Mouse (Mus musculus) intestine, embryonic 16.5 days (tissue): ENCODE results near the gene Ppox. TPM values are rescaled to one million over a fixed set of nuclear protein-coding genes. Genes with fewer than 3 reads are reported as not detected.

ENCODE experiments used
- ATAC-seq: fragments of 200-750 bp; cut with Nextera tagmentation; 2 replicates; pipeline ENCODE4 v1.8.0; 2017; ENCODE audit warnings: moderate TSS enrichment, moderate library complexity
- H3K27ac ChIP-seq: fragments of 300-500 bp; sonication (generic); 2 replicates; pipeline ENCODE4 v1.5.1; 2014; ENCODE audit warnings: mild to moderate bottlenecking, low read length
- H3K27me3 ChIP-seq: fragments of 300-500 bp; sonication (generic); replicated peaks from 2 replicates; pipeline ENCODE4 v1.6.1; 2014; ENCODE audit warnings: low read length, control low read depth, mixed read lengths; ENCODE audit not compliant: control insufficient read depth, insufficient read depth
- H3K36me3 ChIP-seq: fragments of 300-500 bp; sonication (generic); 2 replicates; pipeline ENCODE4 v1.6.1; 2014; ENCODE audit warnings: low read length, control low read depth; ENCODE audit not compliant: control insufficient read depth, insufficient read depth
- H3K4me1 ChIP-seq: fragments of 300-500 bp; sonication (generic); 2 replicates; pipeline ENCODE4 v1.6.1; 2014; ENCODE audit warnings: low read length, control low read depth, mixed read lengths; ENCODE audit not compliant: control insufficient read depth, insufficient read depth
- H3K4me2 ChIP-seq: fragments of 300-500 bp; sonication (generic); 2 replicates; pipeline ENCODE4 v1.6.1; 2014; ENCODE audit warnings: low read depth, low read length, control low read depth
- H3K4me3 ChIP-seq: fragments of 300-500 bp; sonication (generic); 2 replicates; pipeline ENCODE4 v1.5.1; 2014; ENCODE audit warnings: mild to moderate bottlenecking, low read length
- H3K9ac ChIP-seq: fragments of 300-500 bp; sonication (generic); 2 replicates; pipeline ENCODE4 v1.6.1; 2014; ENCODE audit warnings: low read depth, low read length
- H3K9me3 ChIP-seq: fragments of 300-500 bp; sonication (generic); 2 replicates; pipeline ENCODE4 v1.6.1; 2016; ENCODE audit warnings: low read length, control low read depth; ENCODE audit not compliant: control insufficient read depth
- WGBS: fragments of 180-500 bp; shearing (Covaris S2); extraction: QIAGEN DNeasy Blood & Tissue Kit; methylation state at CpG from one replicate; pipeline ENCODE4 v1.1.7; 2014; 5-methylcytosine and 5-hydroxymethylcytosine counted together
- polyA plus RNA-seq: library from polyadenylated mRNA; unstranded; fragments of >200 nt; fragmentation: Nextera tagmentation; extraction: Ambion mirVana; gene quantifications from 2 replicates; pipeline ENCODE4 v1.2.1, GENCODE M21; 2015

Ppox gene
- polyA plus RNA-seq, 1 experiment from 2014 or later, result 40.9 TPM

- H3K27me3 ChIP-seq, result no peaks in the 10 kb centered on the region
- no peak for ATAC-seq
- H3K9ac ChIP-seq, result no peak overlapping the region
- no peak overlapping the region for H3K4me2 ChIP-seq
- no peaks in the 10 kb centered on the region for H3K36me3 ChIP-seq
- no peaks in the 10 kb centered on the region for H3K9me3 ChIP-seq
- H3K4me1 ChIP-seq, result peaks cover 19% of the 10 kb centered on the region
- no peak overlapping the region for H3K4me3 ChIP-seq
- WGBS, result 59% methylated on average over 3 of the region's 3 CpGs
- H3K27ac ChIP-seq, result no peak overlapping the region
Observed at GRCm38 (mm10) chr1:171260316-171260715, 20.7 kb downstream of the Ppox start.

- H3K9ac ChIP-seq, result no peak overlapping the region
- H3K4me1 ChIP-seq, result peaks cover 19% of the 10 kb centered on the region
- H3K27ac ChIP-seq, result no peak overlapping the region
- ATAC-seq, result no peak
- WGBS, result 76% methylated on average over 17 of the region's 17 CpGs
- H3K9me3 ChIP-seq, result no peaks in the 10 kb centered on the region
- no peaks in the 10 kb centered on the region for H3K27me3 ChIP-seq
- no peak overlapping the region for H3K4me3 ChIP-seq
- H3K4me2 ChIP-seq, result no peak overlapping the region
- no peaks in the 10 kb centered on the region for H3K36me3 ChIP-seq
Observed at GRCm38 (mm10) chr1:171258921-171259320, 22.1 kb downstream of the Ppox start.

- H3K4me2 ChIP-seq, result no peak overlapping the region
- WGBS, result 86% methylated on average over 9 of the region's 9 CpGs
- no peak overlapping the region for H3K4me3 ChIP-seq
- no peaks in the 10 kb centered on the region for H3K9me3 ChIP-seq
- no peak for ATAC-seq
- H3K9ac ChIP-seq, result no peak overlapping the region
- peaks cover 15% of the 10 kb centered on the region for H3K4me1 ChIP-seq
- H3K36me3 ChIP-seq, result no peaks in the 10 kb centered on the region
- no peaks in the 10 kb centered on the region for H3K27me3 ChIP-seq
- H3K27ac ChIP-seq, result no peak overlapping the region
Observed at GRCm38 (mm10) chr1:171257781-171258180, 23.2 kb downstream of the Ppox start.

GRCm38 (mm10) chr1:171256937-171257548 is 23.9 kb downstream of the Ppox start:
- H3K4me2 ChIP-seq, result no peak overlapping the region
- H3K4me3 ChIP-seq, result no peak overlapping the region
- no peaks in the 10 kb centered on the region; the same call in 1 of the 2 replicates for H3K27me3 ChIP-seq
- WGBS, result 61% methylated on average over 15 of the region's 15 CpGs
- no peaks in the 10 kb centered on the region for H3K36me3 ChIP-seq
- H3K4me1 ChIP-seq, result peaks cover 16% of the 10 kb centered on the region
- H3K9me3 ChIP-seq, result no peaks in the 10 kb centered on the region
- no peak overlapping the region for H3K9ac ChIP-seq
- ATAC-seq, result no peak; the same call in 1 of the 2 replicates
- H3K27ac ChIP-seq, result no peak overlapping the region

DNA sequence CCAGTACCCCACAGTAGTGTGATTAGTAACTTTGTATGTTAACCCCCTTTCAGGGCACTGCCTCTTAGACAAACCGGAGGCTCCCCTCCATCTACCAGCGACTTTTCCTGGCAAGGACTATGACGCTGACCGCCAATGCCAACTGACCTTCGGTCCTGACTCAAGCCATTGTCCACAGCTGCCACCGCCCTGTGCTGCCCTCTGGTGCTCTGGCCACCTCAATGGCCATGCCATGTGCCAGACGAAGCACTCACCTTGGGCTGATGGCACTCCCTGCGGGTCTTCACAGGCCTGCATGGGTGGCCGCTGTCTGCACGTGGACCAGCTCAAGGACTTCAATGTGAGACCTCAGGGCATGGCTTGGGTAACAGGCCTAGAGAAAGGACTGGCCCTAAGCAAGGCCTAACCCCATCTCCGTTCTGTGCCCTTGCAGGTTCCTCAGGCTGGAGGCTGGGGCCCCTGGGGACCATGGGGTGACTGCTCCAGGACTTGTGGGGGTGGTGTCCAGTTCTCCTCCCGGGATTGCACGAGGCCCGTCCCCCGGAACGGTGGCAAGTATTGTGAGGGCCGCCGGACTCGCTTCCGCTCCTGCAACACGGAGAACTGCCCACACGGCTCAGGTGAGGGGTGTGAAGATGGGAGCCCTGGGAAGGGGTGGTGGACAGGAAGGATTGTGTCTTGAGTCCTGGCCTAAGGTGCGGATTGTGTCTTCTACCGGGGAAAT is 24.7 kb downstream of the Ppox start:
- H3K4me2 ChIP-seq, result no peak overlapping the region
- 87% methylated on average over 24 of the region's 24 CpGs for WGBS
- H3K27ac ChIP-seq, result no peak overlapping the region
- H3K4me1 ChIP-seq, result peaks cover 21% of the 10 kb centered on the region
- H3K9ac ChIP-seq, result no peak overlapping the region
- no peaks in the 10 kb centered on the region; the same call in 1 of the 2 replicates for H3K27me3 ChIP-seq
- H3K4me3 ChIP-seq, result no peak overlapping the region
- no peaks in the 10 kb centered on the region for H3K36me3 ChIP-seq
- ATAC-seq, result no peak
- no peaks in the 10 kb centered on the region for H3K9me3 ChIP-seq

GRCm38 (mm10) chr1:171252415-171252814 is 28.6 kb downstream of the Ppox start:
- Histone ChIP-seq H3K4me3 (peak overlapping the region; percentile 40), H3K4me2 (peak overlapping the region; percentile 49), H3K9me3 (no peaks in the 10 kb centered on the region), H3K9ac (peak overlapping the region; percentile 46), H3K36me3 (no peaks in the 10 kb centered on the region), H3K4me1 (peaks cover 36% of the 10 kb centered on the region), H3K27ac (peak overlapping the region; percentile 75), H3K27me3 (no peaks in the 10 kb centered on the region; the same call in 1 of the 2 replicates)
- no peak for ATAC-seq
- WGBS, result 60% methylated on average over 17 of the region's 17 CpGs

DNA sequence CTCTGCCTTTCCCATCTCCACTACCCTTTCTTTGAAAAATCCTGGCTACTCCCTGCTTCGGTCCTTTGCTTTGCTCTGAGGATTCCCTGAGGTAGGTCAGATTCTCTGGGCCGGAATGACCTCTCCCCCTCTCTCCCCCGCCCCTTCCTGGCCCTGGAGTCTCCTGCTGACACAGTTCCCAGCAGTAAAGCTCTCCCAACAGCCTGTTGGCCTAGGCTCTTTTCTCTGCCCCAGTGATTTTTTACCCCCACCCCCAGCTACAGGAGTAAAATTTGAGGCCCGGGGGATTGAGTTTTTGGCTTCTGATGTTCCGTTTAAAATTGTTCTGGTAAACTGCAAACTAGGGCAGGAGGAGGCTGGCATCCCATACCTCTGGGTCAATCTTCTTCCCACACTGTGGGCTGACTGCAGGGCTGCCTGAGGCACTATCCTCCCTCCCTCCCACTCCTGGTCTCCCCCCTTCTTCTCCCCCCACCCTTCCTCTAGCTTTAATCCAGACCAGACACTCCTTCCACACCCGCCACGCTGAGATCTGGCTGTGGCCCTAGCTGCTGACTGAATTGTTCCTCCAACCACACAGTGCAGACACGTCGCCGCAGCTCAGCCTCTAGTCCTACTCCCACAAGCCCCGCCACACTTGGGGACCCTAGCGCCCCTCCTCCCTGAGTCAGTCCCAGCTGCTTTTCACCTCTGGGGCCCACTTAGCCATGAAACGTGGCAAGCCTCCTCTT is 29.2 kb downstream of the Ppox start:
- no peaks in the 10 kb centered on the region; the same call in 1 of the 2 replicates for H3K27me3 ChIP-seq
- peak overlapping the region; percentile 49 for H3K4me2 ChIP-seq
- H3K4me1 ChIP-seq, result peaks cover 36% of the 10 kb centered on the region
- peak overlapping the region; percentile 75 for H3K27ac ChIP-seq
- peak overlapping the region; percentile 40 for H3K4me3 ChIP-seq
- no peaks in the 10 kb centered on the region for H3K36me3 ChIP-seq
- 20% methylated on average over 13 of the region's 13 CpGs for WGBS
- ATAC-seq, result no peak
- peak overlapping the region; percentile 46 for H3K9ac ChIP-seq
- no peaks in the 10 kb centered on the region for H3K9me3 ChIP-seq

DNA sequence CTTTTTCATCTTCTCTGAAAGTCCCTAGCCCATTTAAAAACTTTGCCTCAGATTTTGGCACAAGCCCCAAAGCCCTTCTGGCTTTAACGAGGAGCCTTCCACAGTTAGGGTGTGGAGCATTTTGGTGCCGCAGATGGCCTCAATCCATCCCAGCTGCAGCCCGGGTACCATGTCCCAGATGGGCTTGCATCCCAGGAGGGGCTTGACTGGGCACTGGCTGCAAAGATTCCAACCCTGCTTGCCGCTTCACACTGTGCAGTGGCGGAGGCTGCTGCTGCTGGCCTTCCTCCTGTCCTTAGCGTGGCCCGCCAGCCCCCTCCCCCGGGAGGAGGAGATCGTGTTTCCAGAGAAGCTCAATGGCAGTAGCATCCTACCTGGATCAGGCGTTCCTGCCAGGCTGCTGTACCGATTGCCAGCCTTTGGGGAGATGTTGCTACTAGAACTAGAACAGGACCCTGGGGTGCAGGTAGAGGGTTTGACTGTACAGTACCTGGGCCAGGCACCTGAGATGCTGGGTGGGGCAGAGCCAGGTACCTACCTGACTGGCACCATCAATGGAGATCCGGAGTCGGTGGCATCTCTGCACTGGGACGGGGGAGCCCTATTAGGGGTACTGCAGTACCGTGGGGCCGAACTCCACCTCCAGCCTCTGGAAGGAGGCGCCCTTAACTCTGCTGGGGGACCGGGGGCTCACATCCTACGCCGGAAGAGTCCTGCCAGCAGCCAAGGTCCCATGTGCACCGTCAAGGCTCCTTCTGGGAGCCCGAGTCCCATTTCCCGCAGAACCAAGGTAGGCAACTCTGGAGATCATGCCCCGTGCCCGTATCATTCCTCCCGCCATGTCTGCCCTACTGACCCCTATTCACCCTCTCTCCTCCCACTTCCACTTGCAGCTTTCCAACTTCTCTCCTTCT is 30.0 kb downstream of the Ppox start, which contains the start of gene Ndufs2:
Gene Ndufs2, minus strand, starts transcription at position 709 of the 914 bp plus-strand sequence.
- WGBS, result 29% methylated on average over 26 of the region's 26 CpGs
- peak within 1 kb of the TSS; percentile 75 for H3K27ac ChIP-seq
- H3K9ac ChIP-seq, result peak within 1 kb of the TSS; percentile 46
- no peak for ATAC-seq
- H3K4me2 ChIP-seq, result peak within 1 kb of the TSS; percentile 49
- H3K4me3 ChIP-seq, result peak within 1 kb of the TSS; percentile 40
- H3K9me3 ChIP-seq, result no peaks in the 10 kb centered on the region
- no peaks in the 10 kb centered on the region; the same call in 1 of the 2 replicates for H3K27me3 ChIP-seq
- H3K4me1 ChIP-seq, result peaks cover 41% of the 10 kb centered on the region
- no peaks in the 10 kb centered on the region for H3K36me3 ChIP-seq
